Mouse (Mus musculus) kidney, adult 2 months (tissue): ENCODE results near the gene Trpm8.

Experiments
- CTCF ChIP-seq: fragments of 200-500 bp; conservative IDR thresholded peaks from 2 replicates; pipeline ENCODE4 v1.5.1; 2011; ENCODE audit warnings: low read depth, mild to moderate bottlenecking, control low read depth, low read length, moderate library complexity, mixed read lengths; ENCODE audit not compliant: insufficient read depth, insufficient read length
- POLR2A ChIP-seq: fragments of 200-500 bp; IDR thresholded peaks from one replicate; pipeline ENCODE4 v1.6.1; 2011; ENCODE audit warnings: low read depth, low read length, control low read depth

DNA sequence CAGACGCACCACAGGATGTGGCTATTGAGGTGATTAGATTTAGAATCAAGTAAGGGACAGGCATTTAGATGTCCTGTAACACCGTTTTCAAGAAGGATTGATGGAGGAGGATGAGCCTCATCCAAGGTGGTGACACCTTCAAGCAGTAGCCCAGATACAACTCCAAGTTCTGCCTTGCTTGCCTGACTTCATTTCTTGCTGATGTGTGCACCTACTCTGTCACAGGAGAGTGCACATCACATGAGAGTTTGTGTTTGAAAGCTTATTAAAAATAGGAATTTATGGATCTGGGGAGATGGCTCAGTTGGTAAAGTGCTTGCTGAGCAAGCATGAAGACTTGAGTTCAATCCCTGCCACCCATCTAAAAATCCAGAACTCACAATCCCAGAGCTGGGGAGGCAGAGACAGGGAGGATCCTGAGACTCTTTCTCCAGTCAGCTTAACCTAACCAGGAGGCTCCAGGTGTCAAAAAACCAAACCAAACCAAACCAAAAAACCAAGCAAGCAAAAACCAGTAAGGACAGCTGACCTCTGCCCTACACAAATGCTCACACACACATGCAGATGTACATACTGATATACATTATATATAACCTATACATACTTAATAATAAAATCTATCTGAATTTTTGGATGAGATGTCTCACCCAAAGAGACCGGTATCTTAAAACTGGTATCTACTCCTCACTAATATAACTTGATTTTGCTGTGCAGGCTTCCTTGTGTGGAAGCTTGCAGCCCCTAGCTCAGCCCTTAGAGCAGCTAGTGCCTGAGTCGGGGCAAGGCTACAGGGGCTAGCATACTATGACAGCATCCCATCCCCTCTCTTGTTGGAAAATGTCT is 21.4 kb downstream of the Trpm8 start:
- TF ChIP-seq CTCF (no peak), POLR2A (no peak)
